ENCODE assay signal across 8 mouse cellular contexts in the genomic region with DNA sequence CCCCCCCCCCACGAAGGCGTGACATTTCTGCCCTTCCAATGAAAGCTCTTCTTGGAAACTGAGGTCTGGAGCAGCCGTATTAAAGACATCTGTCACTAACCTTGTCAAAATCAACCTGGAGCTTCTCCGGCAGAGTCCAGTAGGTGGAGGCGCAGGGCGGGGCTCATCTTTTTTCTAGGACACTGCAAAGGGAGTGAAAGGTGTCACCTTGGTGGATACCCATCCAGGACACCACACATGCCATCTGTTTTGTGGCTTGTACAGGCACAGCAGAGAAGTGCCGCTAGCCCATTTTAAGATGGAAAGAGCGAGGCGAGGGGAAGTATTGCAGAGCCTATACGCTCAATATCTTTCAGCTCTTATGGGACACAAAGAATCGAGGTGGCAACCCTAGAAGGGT.
DNase-seq lines count a peak whose midpoint lies in the region; ATAC-seq and TF ChIP-seq lines count a peak whose summit lies in the region.

No protein-coding gene starts in this region.

- H3K36me3 ChIP-seq in kidney, postnatal 0 days (ENCODE audit: insufficient read depth, low read length): no peaks in the 10 kb centered on the region
- H3K36me3 ChIP-seq in limb, embryonic 13.5 days: no peaks in the 10 kb centered on the region
- H3K36me3 ChIP-seq in stomach, embryonic 14.5 days (ENCODE audit: control insufficient read depth, insufficient read depth, low read length): no peaks in the 10 kb centered on the region

- H3K27me3 ChIP-seq in kidney, postnatal 0 days (ENCODE audit: insufficient read depth, low read length): no peaks in the 10 kb centered on the region
- H3K27me3 ChIP-seq in limb, embryonic 13.5 days: peaks cover 31% of the 10 kb centered on the region
- no peaks in the 10 kb centered on the region for H3K27me3 ChIP-seq in stomach, embryonic 14.5 days (ENCODE audit: control insufficient read depth, insufficient read depth, low read length)

- no peak overlapping the region for H3K9ac ChIP-seq in kidney, postnatal 0 days (ENCODE audit: low read depth, low read length)
- 0 out of 2 replicates have a peak overlapping the region, but pooled peaks have one; percentile 25 for H3K9ac ChIP-seq in limb, embryonic 13.5 days
- no peak overlapping the region for H3K9ac ChIP-seq in stomach, embryonic 14.5 days (replicated peaks; ENCODE audit: low read depth, low read length)

- no peak overlapping the region for H3K27ac ChIP-seq in kidney, postnatal 0 days
- no peak overlapping the region for H3K27ac ChIP-seq in embryonic fibroblast, embryonic 13.5 days (ENCODE audit: insufficient read depth, low read length)
- no peak overlapping the region for H3K27ac ChIP-seq in limb, embryonic 13.5 days
- H3K27ac ChIP-seq in stomach, embryonic 14.5 days (ENCODE audit: low read length): no peak overlapping the region

- no peak for DNase-seq in kidney, postnatal 0 days (ENCODE audit: low spot score)
- DNase-seq in kidney, postnatal 14 days: no peak
- DNase-seq in retina, postnatal 1 day: no peak
- no peak for DNase-seq in urinary bladder, postnatal 4 days (ENCODE audit: low spot score in 2 of 2)
- no peak for DNase-seq in embryo, embryonic 10 days (ENCODE audit: low spot score)

- H3K4me3 ChIP-seq in kidney, postnatal 0 days (replicated peaks; ENCODE audit: low read depth, low read length): peak overlapping the region; percentile 29
- peak overlapping the region; percentile 30 for H3K4me3 ChIP-seq in embryonic fibroblast, embryonic 13.5 days (ENCODE audit: insufficient read depth, low read length)
- peak overlapping the region; percentile 41 for H3K4me3 ChIP-seq in limb, embryonic 13.5 days
- peak overlapping the region; percentile 34 for H3K4me3 ChIP-seq in stomach, embryonic 14.5 days (ENCODE audit: low read depth, low read length)

- no peak for TF ChIP-seq POLR2A in embryonic fibroblast, embryonic 13.5 days (IDR thresholded peaks at IDR 0.05; ENCODE audit: low read depth, low read length)

- H3K4me1 ChIP-seq in kidney, postnatal 0 days (replicated peaks; ENCODE audit: insufficient read depth, low read length): no peaks in the 10 kb centered on the region
- no peaks in the 10 kb centered on the region for H3K4me1 ChIP-seq in embryonic fibroblast, embryonic 13.5 days (ENCODE audit: control insufficient read depth, insufficient read depth, low read length)
- peaks cover 11% of the 10 kb centered on the region for H3K4me1 ChIP-seq in limb, embryonic 13.5 days
- H3K4me1 ChIP-seq in stomach, embryonic 14.5 days (ENCODE audit: control insufficient read depth, insufficient read depth, low read length): no peaks in the 10 kb centered on the region

- H3K4me2 ChIP-seq in kidney, postnatal 0 days (ENCODE audit: low read length): peak overlapping the region; percentile 65
- peak overlapping the region; percentile 67 for H3K4me2 ChIP-seq in limb, embryonic 13.5 days (replicated peaks)
- peak overlapping the region; percentile 58 for H3K4me2 ChIP-seq in stomach, embryonic 14.5 days (replicated peaks; ENCODE audit: low read depth, low read length)

- 45% methylated on average over 11 of the region's 11 CpGs for WGBS in kidney, postnatal 0 days
- WGBS in limb, embryonic 13.5 days: 38% methylated on average over 11 of the region's 11 CpGs
- 42% methylated on average over 11 of the region's 11 CpGs for WGBS in stomach, embryonic 14.5 days

- H3K9me3 ChIP-seq in kidney, postnatal 0 days (replicated peaks; ENCODE audit: low read length): no peaks in the 10 kb centered on the region
- no peaks in the 10 kb centered on the region for H3K9me3 ChIP-seq in limb, embryonic 13.5 days
- H3K9me3 ChIP-seq in stomach, embryonic 14.5 days (ENCODE audit: control insufficient read depth, low read depth, low read length): no peaks in the 10 kb centered on the region

- TF ChIP-seq CTCF in kidney, postnatal 0 days (IDR thresholded peaks at IDR 0.05; ENCODE audit: low read depth): no peak
- no peak for TF ChIP-seq CTCF in embryonic fibroblast, embryonic 13.5 days (IDR thresholded peaks at IDR 0.05; ENCODE audit: borderline replicate concordance, insufficient read depth, low read length)

- ATAC-seq in kidney, postnatal 0 days (replicated peaks; ENCODE audit: low FRiP score, low read depth): no peak; the same call in 1 of the 2 replicates
- ATAC-seq in limb, embryonic 13.5 days (ENCODE audit: low FRiP score, low read depth): no peak
- ATAC-seq in stomach, embryonic 14.5 days (ENCODE audit: insufficient number of reproducible peaks, insufficient read depth, low FRiP score, low read depth): no peak
